Mouse (Mus musculus) thymus, postnatal 4 days (tissue): ENCODE data around the gene Prdm15.

Experiments used
- DNase-seq: peaks from one replicate; pipeline ENCODE4 v3.0.0; 2021

The Prdm15 gene

GRCm38 (mm10) chr16:97748421-97748820 lies 103.2 kb downstream of the Prdm15 start:
- DNase-seq = no peak
